Mouse (Mus musculus) liver, postnatal 0 days (tissue): ENCODE data around the gene Slc2a3. TPM values are rescaled to one million over a fixed set of nuclear protein-coding genes. Genes with fewer than 3 reads are reported as not detected.

Experiments used
- ATAC-seq: fragments of 200-750 bp; cut with Nextera tagmentation; 2 replicates; pipeline ENCODE4 v1.8.0; 2017; ENCODE audit warnings: mild to moderate bottlenecking, moderate library complexity
- DNase-seq: peaks from one replicate; pipeline ENCODE4 v3.0.0-alpha.2; 2016
- H3K27ac ChIP-seq: fragments of 300-500 bp; sonication (generic); 2 replicates; pipeline ENCODE4 v1.5.1; 2014; ENCODE audit warnings: antibody characterized with exemption, moderate library complexity, mild to moderate bottlenecking, low read depth
- H3K27me3 ChIP-seq: fragments of 300-500 bp; sonication (generic); 2 replicates; pipeline ENCODE4 v1.6.1; 2014; ENCODE audit warnings: low read length, control low read depth, mixed read lengths; ENCODE audit not compliant: insufficient read depth
- H3K36me3 ChIP-seq: fragments of 300-500 bp; sonication (generic); replicated peaks from 2 replicates; pipeline ENCODE4 v1.6.1; 2014; ENCODE audit warnings: mild to moderate bottlenecking, control low read depth, low read length, moderate library complexity, mixed read lengths; ENCODE audit not compliant: insufficient read depth
- H3K4me1 ChIP-seq: fragments of 300-500 bp; sonication (generic); 2 replicates; pipeline ENCODE4 v1.6.1; 2014; ENCODE audit warnings: antibody characterized with exemption, mild to moderate bottlenecking, control low read depth; ENCODE audit not compliant: insufficient read depth
- H3K4me2 ChIP-seq: fragments of 300-500 bp; sonication (generic); 2 replicates; pipeline ENCODE4 v1.6.1; 2014; ENCODE audit warnings: low read depth, mild to moderate bottlenecking, low read length, moderate library complexity, mixed read lengths
- H3K4me3 ChIP-seq: fragments of 300-500 bp; sonication (generic); 2 replicates; pipeline ENCODE4 v1.5.1; 2014; ENCODE audit warnings: low read depth, low read length
- H3K9ac ChIP-seq: fragments of 300-500 bp; sonication (generic); replicated peaks from 2 replicates; pipeline ENCODE4 v1.6.1; 2014; ENCODE audit warnings: mild to moderate bottlenecking, moderate library complexity
- H3K9me3 ChIP-seq: fragments of 300-500 bp; sonication (generic); 2 replicates; pipeline ENCODE4 v1.6.1; 2016; ENCODE audit warnings: mild to moderate bottlenecking, control low read depth, low read length, mixed read lengths
- CTCF ChIP-seq: sonication (generic); IDR thresholded peaks from 2 replicates; pipeline ENCODE4 v1.5.1; 2016; ENCODE audit warnings: antibody characterized with exemption, low read depth
- EP300 ChIP-seq: IDR thresholded peaks from 2 replicates; pipeline ENCODE4 v1.6.1; 2016; ENCODE audit warnings: antibody characterized with exemption, low read depth, mild to moderate bottlenecking
- WGBS: fragments of 180-500 bp; shearing (Covaris S2); extraction: QIAGEN DNeasy Blood & Tissue Kit; methylation state at CpG from one replicate; pipeline ENCODE4 v1.1.7; 2014; ENCODE audit not compliant: insufficient replicate concordance; 5-methylcytosine and 5-hydroxymethylcytosine counted together
- polyA plus RNA-seq: library from polyadenylated mRNA; unstranded; fragments of >200 nt; fragmentation: Nextera tagmentation; extraction: Ambion mirVana; gene quantifications from 2 replicates; pipeline ENCODE4 v1.2.1, GENCODE M21; 2015

The Slc2a3 gene
- polyA plus RNA-seq, 1 experiment from 2014 or later, result 8.5 TPM

DNA sequence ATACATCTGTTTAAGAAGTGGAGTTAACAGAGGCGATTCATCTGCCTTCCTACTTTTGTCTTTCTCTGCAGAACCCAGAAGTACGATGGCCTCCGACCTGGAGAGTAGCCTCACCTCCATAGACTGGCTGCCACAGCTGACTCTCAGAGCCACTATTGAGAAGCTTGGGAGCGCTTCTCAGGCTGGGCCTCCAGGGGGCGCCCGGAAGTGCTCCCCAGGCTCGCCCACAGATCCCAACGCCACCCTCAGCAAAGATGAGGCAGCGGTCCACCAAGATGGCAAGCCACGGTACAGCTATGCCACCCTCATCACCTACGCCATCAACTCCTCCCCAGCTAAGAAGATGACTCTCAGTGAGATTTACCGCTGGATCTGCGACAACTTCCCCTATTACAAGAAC is 26.6 kb upstream of the Slc2a3 start:
- DNase-seq (peak; percentile 53), ATAC-seq (no peak)
- 53% methylated on average over 13 of the region's 13 CpGs for WGBS

DNA sequence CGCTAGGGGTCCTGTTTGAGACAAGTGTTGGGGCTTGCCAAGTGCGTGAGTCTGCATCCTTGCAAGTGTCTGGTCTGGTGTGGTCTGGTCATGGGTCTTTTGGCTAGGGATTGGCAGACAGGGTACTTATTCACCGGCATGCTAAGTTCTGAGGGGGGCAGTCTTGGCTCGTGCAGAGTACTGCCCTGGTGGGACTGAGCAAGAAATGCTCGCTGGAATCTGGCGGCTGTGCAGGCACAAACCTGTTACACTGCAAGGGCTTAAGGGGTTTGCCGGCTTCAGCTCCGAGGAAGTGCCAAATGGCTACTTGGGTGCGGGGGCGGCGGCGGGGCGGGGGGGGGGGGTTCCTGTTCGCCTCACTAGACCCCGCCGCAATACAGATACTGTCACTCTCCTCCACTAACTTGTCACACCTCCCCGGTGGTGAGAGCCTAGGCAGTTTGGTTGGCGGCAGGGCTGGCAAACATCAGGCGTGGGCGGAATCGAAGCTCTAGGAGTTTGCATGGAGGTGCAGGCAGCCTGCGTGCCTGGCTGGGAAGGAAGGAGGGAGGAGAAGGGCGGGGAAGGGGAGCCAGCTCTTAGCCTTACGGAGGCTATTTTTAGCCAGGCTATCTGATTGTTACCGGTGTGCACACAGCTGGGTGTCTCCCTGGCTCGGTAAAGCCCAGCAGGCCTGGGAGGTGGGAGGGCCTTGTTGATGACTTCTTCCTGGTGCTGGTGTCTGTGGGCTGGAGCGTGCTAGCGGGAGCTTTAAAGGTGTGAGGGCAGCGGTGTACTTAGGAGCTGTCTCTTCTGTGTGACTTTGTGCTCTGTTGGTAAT is 24.7 kb upstream of the Slc2a3 start:
- peak overlapping the region; percentile 48 for H3K4me3 ChIP-seq
- TF ChIP-seq CTCF (no peak), EP300 (no peak)
- H3K9ac ChIP-seq, result peak overlapping the region; percentile 59
- ATAC-seq (peak; percentile 91), DNase-seq (peak; percentile 66)
- peak overlapping the region; percentile 44; the same call in 1 of the 2 replicates for H3K27ac ChIP-seq
- no peaks in the 10 kb centered on the region for H3K9me3 ChIP-seq
- peaks cover 42% of the 10 kb centered on the region for H3K4me1 ChIP-seq
- H3K4me2 ChIP-seq, result peak overlapping the region; percentile 89
- peaks cover 11% of the 10 kb centered on the region for H3K36me3 ChIP-seq
- H3K27me3 ChIP-seq, result no peaks in the 10 kb centered on the region
- 5% methylated on average over 29 of the region's 29 CpGs for WGBS

More for the DNA sequence above, 26.6 kb upstream of the Slc2a3 start:
- no peaks in the 10 kb centered on the region for H3K9me3 ChIP-seq
- H3K27ac ChIP-seq, result no peak overlapping the region
- no peaks in the 10 kb centered on the region for H3K27me3 ChIP-seq
- H3K4me1 ChIP-seq, result peaks cover 33% of the 10 kb centered on the region
- H3K36me3 ChIP-seq, result peaks cover 21% of the 10 kb centered on the region
- no peak overlapping the region for H3K4me3 ChIP-seq
- TF ChIP-seq EP300 (no peak), CTCF (peak; percentile 69)
- H3K4me2 ChIP-seq, result no peak overlapping the region
- no peak overlapping the region for H3K9ac ChIP-seq

- TF ChIP-seq EP300, result no peak
- TF ChIP-seq CTCF, result no peak
- no peak overlapping the region for H3K9ac ChIP-seq
- no peak for ATAC-seq
- no peak overlapping the region for H3K4me3 ChIP-seq
- no peak for DNase-seq
- H3K9me3 ChIP-seq, result no peaks in the 10 kb centered on the region
- H3K4me2 ChIP-seq, result no peak overlapping the region
- no peaks in the 10 kb centered on the region for H3K27me3 ChIP-seq
- peaks cover 52% of the 10 kb centered on the region for H3K4me1 ChIP-seq
- H3K36me3 ChIP-seq, result peaks cover 7% of the 10 kb centered on the region; the same call in 1 of the 2 replicates
- H3K27ac ChIP-seq, result no peak overlapping the region
- 86% methylated on average over 9 of the region's 9 CpGs for WGBS
These were observed 23.7 kb upstream of the Slc2a3 start for GRCm38 (mm10) chr6:122825166-122825565.

- H3K9ac ChIP-seq, result no peak overlapping the region
- peaks cover 7% of the 10 kb centered on the region; the same call in 1 of the 2 replicates for H3K36me3 ChIP-seq
- no peaks in the 10 kb centered on the region for H3K27me3 ChIP-seq
- no peak overlapping the region for H3K4me3 ChIP-seq
- WGBS, result 68% methylated on average over 10 of the region's 10 CpGs
- no peak for TF ChIP-seq CTCF
- TF ChIP-seq EP300, result no peak
- H3K27ac ChIP-seq, result no peak overlapping the region
- no peaks in the 10 kb centered on the region for H3K9me3 ChIP-seq
- H3K4me2 ChIP-seq, result no peak overlapping the region
- H3K4me1 ChIP-seq, result peaks cover 59% of the 10 kb centered on the region
- ATAC-seq (no peak), DNase-seq (no peak)
These were observed 22.6 kb upstream of the Slc2a3 start for GRCm38 (mm10) chr6:122824086-122824485.

DNA sequence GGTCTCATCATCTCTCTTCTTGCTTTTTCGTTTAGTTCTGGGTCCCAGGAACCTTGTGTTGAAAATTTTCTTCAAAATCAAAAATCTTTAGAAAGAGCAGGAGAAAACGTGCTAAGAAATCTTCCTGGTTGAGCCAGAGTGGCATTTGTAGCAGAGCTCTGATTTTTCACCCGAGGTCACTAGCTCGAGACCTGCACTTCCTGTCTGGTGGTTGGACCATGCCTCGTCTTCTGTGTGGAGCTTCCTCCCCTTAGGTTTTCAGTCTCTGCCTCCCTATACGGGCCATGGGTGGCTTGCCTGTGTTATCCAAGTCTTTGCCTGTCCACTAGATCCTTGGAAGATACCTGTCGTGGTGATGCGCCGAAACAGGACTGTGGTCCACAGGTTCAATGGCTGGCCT is 20.4 kb upstream of the Slc2a3 start:
- H3K4me3 ChIP-seq, result no peak overlapping the region

DNA sequence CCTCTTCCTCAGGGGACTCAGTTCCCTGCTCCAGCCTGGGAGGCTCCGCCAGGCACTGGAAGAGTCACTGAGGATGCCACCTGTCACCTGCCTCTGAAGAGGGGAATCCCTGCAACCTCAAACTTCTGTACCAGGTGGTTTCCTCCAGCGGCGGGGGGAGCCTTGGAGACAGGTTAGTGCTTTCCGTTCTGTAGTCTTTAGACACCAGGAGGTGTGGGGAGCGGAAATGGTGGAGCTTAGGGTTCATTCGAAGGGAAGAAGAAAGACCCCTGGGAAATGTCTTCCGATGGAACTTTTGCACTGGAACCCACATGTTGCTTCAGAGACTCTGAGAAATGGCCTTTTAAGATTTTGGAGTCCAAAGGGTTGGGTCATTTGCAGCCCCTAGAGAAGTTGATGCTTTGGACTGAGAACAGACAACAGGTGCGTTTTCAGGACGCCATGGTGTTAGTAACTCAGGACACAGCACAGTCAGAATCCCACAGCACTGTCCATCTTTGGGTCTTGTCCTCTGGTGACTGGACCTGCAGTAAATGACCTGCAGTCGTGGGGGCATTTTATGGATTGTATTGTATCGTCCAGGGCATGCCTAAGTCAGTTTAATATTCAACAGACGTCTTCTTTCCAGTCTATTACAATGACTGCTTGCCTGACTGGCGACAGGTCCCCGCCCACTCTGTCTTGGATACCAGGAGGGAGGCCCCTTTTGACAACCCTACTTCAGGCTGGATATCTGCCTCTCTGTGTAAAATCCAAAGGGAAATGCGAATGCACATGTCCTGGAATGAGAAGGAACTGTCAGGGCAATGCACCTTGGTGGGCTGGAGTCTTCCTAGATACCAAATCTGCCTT is 19.6 kb upstream of the Slc2a3 start:
- Histone ChIP-seq H3K27me3 (no peaks in the 10 kb centered on the region), H3K4me1 (peaks cover 55% of the 10 kb centered on the region), H3K9me3 (no peaks in the 10 kb centered on the region), H3K4me3 (peak overlapping the region; percentile 74), H3K9ac (peak overlapping the region; percentile 93), H3K27ac (no peak overlapping the region), H3K36me3 (0 out of 2 replicates have a peak, but pooled peaks cover 2% of the 10 kb centered on the region), H3K4me2 (peak overlapping the region; percentile 100)
- 47% methylated on average over 15 of the region's 15 CpGs for WGBS
- no peak for TF ChIP-seq EP300
- no peak for TF ChIP-seq CTCF
- DNase-seq, result no peak
- no peak for ATAC-seq

More for the DNA sequence above, 20.4 kb upstream of the Slc2a3 start:
- WGBS, result 52% methylated on average over 9 of the region's 9 CpGs
- no peak for DNase-seq
- no peaks in the 10 kb centered on the region for H3K27me3 ChIP-seq
- ATAC-seq, result no peak
- no peaks in the 10 kb centered on the region for H3K9me3 ChIP-seq
- H3K36me3 ChIP-seq, result 0 out of 2 replicates have a peak, but pooled peaks cover 2% of the 10 kb centered on the region
- TF ChIP-seq EP300 (no peak), CTCF (no peak)
- H3K4me2 ChIP-seq, result peak overlapping the region; percentile 100
- H3K27ac ChIP-seq, result no peak overlapping the region
- no peak overlapping the region for H3K9ac ChIP-seq
- peaks cover 63% of the 10 kb centered on the region for H3K4me1 ChIP-seq
